Comparison of ENCODE assay signal across 10 mouse cellular contexts in genomic region chr17:64676735-64677469, GRCm38 (mm10).
DNase-seq lines count a peak whose midpoint lies in the region; ATAC-seq and TF ChIP-seq lines count a peak whose summit lies in the region.
"Had no signal": no experiment of that assay in that cellular context is flagged by ENCODE, and none has a peak within 500 bp of the region (broad histone marks: within the 10 kb centered on the region; RNA-seq: fewer than 3 reads in every experiment).

No protein-coding gene starts in this region.

- TF ChIP-seq CTCF in gastrocnemius, adult 2 months (IDR thresholded peaks at IDR 0.05): no peak

- H3K9ac ChIP-seq in midbrain, embryonic 16.5 days (ENCODE audit: low read depth, low read length): no peak overlapping the region

- DNase-seq in gastrocnemius, adult 2 months: peak; percentile 36
- DNase-seq in gastrocnemius, adult 8-10 months (ENCODE audit: low spot score in 2 of 2): no peak
- peak; percentile 62 for DNase-seq in NIH3T3 (ENCODE audit: low read depth)
- peak; percentile 16 to 30 for DNase-seq in heart, adult 9 months (ENCODE audit: low spot score in 2 of 2)
- peak; percentile 75 for DNase-seq in kidney, postnatal 14 days
- DNase-seq in left cerebral cortex, adult 11 months (ENCODE audit: low spot score): no peak

- intact Hi-C loops in gastrocnemius, adult 2 months (cut with DNase I): no loop called here

- no peaks in the 10 kb centered on the region for H3K27me3 ChIP-seq in midbrain, embryonic 16.5 days (ENCODE audit: control insufficient read depth, insufficient read depth, low read depth, low read length)
- H3K27me3 ChIP-seq: megakaryocyte, embryonic 14.5 days had no signal

- ATAC-seq in midbrain, embryonic 16.5 days: peak; percentile 88
- ATAC-seq in megakaryocyte, adult 5-6 weeks (ENCODE audit: poor library complexity, severe bottlenecking): no peak

- H3K9me3 ChIP-seq in midbrain, embryonic 16.5 days (replicated peaks; ENCODE audit: control insufficient read depth, low read length, poor library complexity, severe bottlenecking): no peaks in the 10 kb centered on the region

- H3K4me2 ChIP-seq in midbrain, embryonic 16.5 days (ENCODE audit: low read length): no peak overlapping the region

- H3K4me1 ChIP-seq in midbrain, embryonic 16.5 days (ENCODE audit: control insufficient read depth, insufficient read depth, low read length): peaks cover 10% of the 10 kb centered on the region; the same call in 1 of the 2 replicates
- H3K4me1 ChIP-seq: megakaryocyte, embryonic 14.5 days had no signal

- WGBS in midbrain, embryonic 16.5 days: 46% methylated on average over 10 of the region's 10 CpGs

- no peak overlapping the region for H3K27ac ChIP-seq in gastrocnemius, adult 2 months
- H3K27ac ChIP-seq in midbrain, embryonic 16.5 days (ENCODE audit: low read length): no peak overlapping the region

- no peak overlapping the region for H3K4me3 ChIP-seq in gastrocnemius, adult 2 months
- H3K4me3 ChIP-seq in midbrain, embryonic 16.5 days (ENCODE audit: low read depth, low read length): no peak overlapping the region
- H3K4me3 ChIP-seq: megakaryocyte, embryonic 14.5 days had no signal

- H3K36me3 ChIP-seq in midbrain, embryonic 16.5 days (ENCODE audit: control insufficient read depth, insufficient read depth, low read length): no peaks in the 10 kb centered on the region
- H3K36me3 ChIP-seq: G1E had no signal

Comparison
In these comparisons a context has a peak if more than half of its experiments do, and no peak if none do; other contexts are left out.
1. DNase-seq: peak in gastrocnemius, adult 2 months (single experiment), NIH3T3 (single experiment), heart, adult 9 months (2 of 2) and kidney, postnatal 14 days (single experiment); none in gastrocnemius, adult 8-10 months (0 of 2) and left cerebral cortex, adult 11 months (single experiment).